Mouse (Mus musculus) hindbrain, postnatal 0 days (tissue): ENCODE results near the gene Lamp5. TPM values are rescaled to one million over a fixed set of nuclear protein-coding genes. Genes with fewer than 3 reads are reported as not detected.

Experiments
- ATAC-seq: fragments of 200-750 bp; cut with Nextera tagmentation; 2 replicates; pipeline ENCODE4 v1.8.0; 2017; ENCODE audit warnings: mild to moderate bottlenecking, moderate TSS enrichment, moderate library complexity
- DNase-seq: peaks from one replicate; pipeline ENCODE4 v3.0.0-alpha.2; 2015; ENCODE audit warnings: low spot score
- H3K27ac ChIP-seq: fragments of 300-500 bp; sonication (generic); 2 replicates; pipeline ENCODE4 v1.5.1; 2014; ENCODE audit warnings: mild to moderate bottlenecking
- H3K27me3 ChIP-seq: fragments of 300-500 bp; sonication (generic); 2 replicates; pipeline ENCODE4 v1.6.1; 2014; ENCODE audit warnings: low read length, mixed read lengths; ENCODE audit not compliant: insufficient read depth
- H3K36me3 ChIP-seq: fragments of 300-500 bp; sonication (generic); 2 replicates; pipeline ENCODE4 v1.6.1; 2014; ENCODE audit warnings: low read length, mixed read lengths; ENCODE audit not compliant: insufficient read depth
- H3K4me1 ChIP-seq: fragments of 300-500 bp; sonication (generic); 2 replicates; pipeline ENCODE4 v1.6.1; 2014; ENCODE audit warnings: antibody characterized with exemption, low read length, mixed read lengths; ENCODE audit not compliant: insufficient read depth
- H3K4me2 ChIP-seq: fragments of 300-500 bp; sonication (generic); 2 replicates; pipeline ENCODE4 v1.6.1; 2014; ENCODE audit warnings: low read depth, mild to moderate bottlenecking, low read length, moderate library complexity, mixed read lengths
- H3K4me3 ChIP-seq: fragments of 300-500 bp; sonication (generic); 2 replicates; pipeline ENCODE4 v1.5.1; 2014; ENCODE audit warnings: low read length
- H3K9ac ChIP-seq: fragments of 300-500 bp; sonication (generic); replicated peaks from 2 replicates; pipeline ENCODE4 v1.6.1; 2014; ENCODE audit warnings: mild to moderate bottlenecking, low read length, moderate library complexity, mixed read lengths
- H3K9me3 ChIP-seq: fragments of 300-500 bp; sonication (generic); 2 replicates; pipeline ENCODE4 v1.6.1; 2016; ENCODE audit warnings: low read length, mixed read lengths
- CTCF ChIP-seq: IDR thresholded peaks from 2 replicates; pipeline ENCODE4 v1.5.1; 2016; ENCODE audit warnings: antibody characterized with exemption, control low read depth, low read depth
- WGBS: fragments of 180-500 bp; shearing (Covaris S2); extraction: QIAGEN DNeasy Blood & Tissue Kit; methylation state at CpG from one replicate; pipeline ENCODE4 v1.1.7; 2014; 5-methylcytosine and 5-hydroxymethylcytosine counted together
- polyA plus RNA-seq: library from polyadenylated mRNA; unstranded; fragments of >200 nt; fragmentation: Nextera tagmentation; extraction: Ambion mirVana; gene quantifications from 2 replicates; pipeline ENCODE4 v1.2.1, GENCODE M21; 2015
- total RNA-seq: library from RNA; depleted of rRNA; stranded (reverse); fragments of >200 nt; gene quantifications from 2 replicates; pipeline ENCODE4 v1.2.3, GENCODE M21; 2014; rRNA removed

The Lamp5 gene
- total RNA-seq (43.4 and 56.4 TPM in 2 replicates), polyA plus RNA-seq (143 and 145 TPM in 2 replicates)

DNA sequence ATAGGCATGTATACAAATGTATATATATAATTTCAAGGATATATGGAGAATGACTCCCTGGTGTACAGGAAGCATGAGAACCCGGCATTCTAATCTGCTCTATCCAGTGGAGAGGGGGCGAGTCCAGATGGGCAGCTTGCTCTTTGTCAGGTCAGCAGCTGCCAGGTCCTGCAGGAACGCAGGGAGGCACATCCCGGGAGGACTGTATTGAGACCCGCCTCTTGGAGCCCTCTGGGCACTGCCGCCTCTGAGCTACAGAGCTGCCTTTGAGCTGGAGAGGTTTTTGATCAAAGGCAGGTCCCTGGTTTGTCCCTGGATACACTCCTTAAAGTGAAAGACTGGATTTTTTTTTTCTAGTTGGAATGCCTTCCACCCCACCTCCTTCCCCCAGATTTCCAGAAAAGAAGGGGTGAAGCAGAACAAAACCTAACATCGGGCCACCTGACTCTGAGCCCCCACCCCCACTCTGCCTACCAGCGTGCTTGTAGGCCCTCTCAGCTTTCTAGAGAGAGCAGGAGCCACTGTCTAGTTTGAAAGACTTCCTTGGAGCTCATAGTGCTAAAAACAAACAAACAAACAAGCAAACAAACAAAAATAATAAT is at the start of gene Lamp5:
TSS of gene Lamp5 (plus strand) at position 552 of the 602 bp plus-strand sequence.
- WGBS, result 5% methylated on average over 8 of the region's 8 CpGs
- peak within 1 kb of the TSS; percentile 45; the same call in 1 of the 2 replicates for H3K9ac ChIP-seq
- TF ChIP-seq CTCF, result no peak
- ATAC-seq, result peak; percentile 68
- no peaks in the 10 kb centered on the region for H3K9me3 ChIP-seq
- no peaks in the 10 kb centered on the region for H3K36me3 ChIP-seq
- DNase-seq, result peak; percentile 45
- H3K4me2 ChIP-seq, result peak within 1 kb of the TSS; percentile 59
- peaks cover 7% of the 10 kb centered on the region; the same call in 1 of the 2 replicates for H3K4me1 ChIP-seq
- H3K27me3 ChIP-seq, result no peaks in the 10 kb centered on the region
- peak within 1 kb of the TSS; percentile 31 for H3K4me3 ChIP-seq
- peak within 1 kb of the TSS; percentile 69 for H3K27ac ChIP-seq

DNA sequence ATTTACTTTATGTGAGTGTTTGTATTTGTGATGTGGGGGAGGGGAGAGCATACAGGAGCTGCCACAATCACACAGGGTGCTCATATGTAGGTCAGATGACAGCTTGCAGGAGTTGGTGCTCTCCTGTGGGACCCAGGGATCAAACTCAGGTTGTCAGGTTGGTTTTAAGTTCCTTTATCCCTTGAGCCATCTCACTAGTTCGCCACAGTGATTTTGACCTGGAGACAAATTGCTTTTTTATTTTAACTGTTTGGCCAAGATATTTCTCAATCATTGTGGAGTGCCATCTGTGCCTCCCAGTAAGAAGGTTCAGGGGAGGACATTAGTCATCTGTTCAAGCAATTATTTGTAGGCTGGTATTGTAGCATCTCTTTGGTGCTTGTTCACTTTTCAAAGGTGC is 48.2 kb upstream of the Lamp5 start:
- ATAC-seq, result no peak
- WGBS, result 72% methylated on average over 1 of the region's 1 CpGs
- no peak for TF ChIP-seq CTCF
- Histone ChIP-seq H3K27me3 (no peaks in the 10 kb centered on the region), H3K9ac (no peak overlapping the region), H3K27ac (no peak overlapping the region), H3K4me1 (no peaks in the 10 kb centered on the region), H3K36me3 (peaks cover 8% of the 10 kb centered on the region; the same call in 1 of the 2 replicates), H3K4me3 (no peak overlapping the region), H3K4me2 (no peak overlapping the region), H3K9me3 (no peaks in the 10 kb centered on the region)
- DNase-seq, result no peak

DNA sequence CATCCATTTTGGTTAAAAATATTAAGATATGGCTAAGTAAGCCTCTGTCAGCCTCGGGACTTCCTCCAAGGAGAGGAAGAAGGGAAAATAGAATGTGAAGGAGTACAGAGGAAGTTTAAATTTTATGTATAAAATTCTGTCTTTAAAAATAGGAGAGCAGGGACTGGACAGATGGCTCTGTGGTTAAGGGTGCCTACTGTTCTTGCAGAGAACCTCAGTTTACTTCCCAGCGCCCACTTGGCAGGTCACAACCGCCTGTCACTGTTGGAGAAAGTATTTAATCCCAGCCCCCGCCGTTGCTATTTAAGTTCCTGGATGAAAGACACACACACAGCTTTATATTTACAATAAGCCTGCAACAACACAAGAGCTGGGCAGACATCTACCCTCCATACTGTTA is 45.8 kb upstream of the Lamp5 start:
- H3K9me3 ChIP-seq, result no peaks in the 10 kb centered on the region
- H3K27me3 ChIP-seq, result no peaks in the 10 kb centered on the region
- H3K4me3 ChIP-seq, result no peak overlapping the region
- DNase-seq (no peak), ATAC-seq (no peak)
- no peak for TF ChIP-seq CTCF
- H3K4me2 ChIP-seq, result no peak overlapping the region
- peaks cover 8% of the 10 kb centered on the region; the same call in 1 of the 2 replicates for H3K36me3 ChIP-seq
- no peak overlapping the region for H3K27ac ChIP-seq
- H3K4me1 ChIP-seq, result no peaks in the 10 kb centered on the region
- no peak overlapping the region for H3K9ac ChIP-seq
- WGBS, result 91% methylated on average over 5 of the region's 5 CpGs

DNA sequence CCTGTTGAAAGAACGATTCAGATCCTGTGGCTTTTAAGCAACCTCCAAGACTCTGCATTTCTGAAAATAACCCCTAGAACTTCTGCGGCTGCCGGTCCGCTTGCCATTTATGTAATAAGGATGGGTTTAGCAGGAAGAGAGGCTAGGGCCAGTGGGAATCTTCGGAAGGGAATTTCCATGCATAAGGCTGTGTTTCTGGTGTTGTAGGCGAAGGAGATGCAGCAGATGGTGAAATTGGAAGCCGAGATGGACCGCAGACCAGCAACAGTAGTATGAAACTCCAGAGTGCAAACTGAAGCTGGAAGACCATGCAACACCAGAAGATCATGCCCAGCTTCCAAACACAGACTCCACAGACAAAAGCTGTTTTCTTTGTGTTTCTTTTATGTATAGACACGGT is 39.3 kb upstream of the Lamp5 start:
- Histone ChIP-seq H3K36me3 (0 out of 2 replicates have a peak, but pooled peaks cover 4% of the 10 kb centered on the region), H3K4me3 (no peak overlapping the region), H3K27me3 (no peaks in the 10 kb centered on the region), H3K4me2 (no peak overlapping the region), H3K9ac (no peak overlapping the region), H3K9me3 (no peaks in the 10 kb centered on the region), H3K4me1 (no peaks in the 10 kb centered on the region), H3K27ac (no peak overlapping the region)
- ATAC-seq (no peak), DNase-seq (no peak)
- TF ChIP-seq CTCF, result no peak
- 95% methylated on average over 9 of the region's 9 CpGs for WGBS

DNA sequence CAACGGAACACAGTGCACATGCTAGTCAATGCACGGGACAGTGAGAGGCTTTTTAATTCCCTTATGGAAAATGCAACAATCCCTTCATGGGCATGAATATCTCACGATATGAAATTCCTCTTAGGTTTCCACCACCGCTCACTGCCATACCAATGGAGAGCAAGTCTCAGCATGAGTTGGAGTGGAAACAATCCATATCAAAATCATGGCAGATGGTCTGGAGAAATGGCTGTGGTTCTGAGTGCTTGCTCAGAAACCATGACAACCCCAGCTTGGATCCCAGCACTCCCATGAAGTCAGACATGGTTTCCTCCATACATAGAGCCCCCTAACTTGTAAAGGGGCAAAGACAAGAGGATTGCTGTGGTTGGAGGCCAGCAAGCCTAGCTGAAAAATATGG is 3.6 kb upstream of the Lamp5 start:
- Histone ChIP-seq H3K27ac (no peak overlapping the region), H3K9me3 (no peaks in the 10 kb centered on the region), H3K4me3 (no peak overlapping the region), H3K36me3 (no peaks in the 10 kb centered on the region), H3K27me3 (no peaks in the 10 kb centered on the region), H3K4me2 (no peak overlapping the region), H3K9ac (no peak overlapping the region), H3K4me1 (peaks cover 7% of the 10 kb centered on the region; the same call in 1 of the 2 replicates)
- 61% methylated on average over 4 of the region's 4 CpGs for WGBS
- no peak for TF ChIP-seq CTCF
- DNase-seq (peak; percentile 41), ATAC-seq (peak; percentile 30; the same call in 1 of the 2 replicates)

DNA sequence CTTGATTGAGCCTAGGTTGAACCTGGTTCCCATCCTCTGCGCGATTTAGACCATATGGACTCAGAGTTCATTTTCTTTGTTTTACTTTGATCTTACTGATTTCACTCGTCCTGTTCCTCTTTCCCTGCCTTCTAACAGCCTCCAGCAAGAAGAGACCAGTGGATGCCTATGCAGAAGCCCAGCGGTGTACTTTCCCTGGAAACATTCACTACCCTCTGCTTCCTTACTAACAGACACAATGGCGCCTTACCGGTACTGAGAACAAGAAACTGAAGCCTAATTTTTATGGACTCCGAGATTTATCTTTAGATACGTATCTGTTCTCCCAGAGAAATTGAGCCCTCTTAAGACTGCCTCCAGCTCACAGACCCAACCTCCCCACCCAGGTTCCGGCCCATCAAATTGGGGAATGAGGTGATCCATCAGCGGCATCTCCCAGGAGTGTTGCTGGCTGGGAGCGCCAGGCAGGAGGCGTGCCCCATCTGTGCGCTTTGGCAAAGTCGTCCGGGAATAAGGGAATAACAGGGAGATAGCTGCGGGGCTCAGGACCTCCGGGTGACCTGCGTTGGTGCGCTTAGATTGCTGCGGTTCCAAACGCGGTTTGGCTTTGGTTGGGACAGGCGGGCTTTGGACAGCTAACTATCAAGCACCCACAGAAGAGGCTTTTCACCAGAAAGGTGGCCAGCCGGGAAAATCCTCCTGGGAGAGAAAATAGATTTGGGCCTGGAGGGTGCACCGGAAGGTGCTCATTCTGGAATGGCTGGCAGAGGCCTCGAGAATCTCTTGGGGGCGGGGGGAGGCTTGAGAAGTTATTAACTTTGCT is 1.0 kb upstream of the Lamp5 start:
- 15% methylated on average over 27 of the region's 27 CpGs for WGBS
- DNase-seq, result peak; percentile 52
- Histone ChIP-seq H3K4me1 (peaks cover 7% of the 10 kb centered on the region; the same call in 1 of the 2 replicates), H3K36me3 (no peaks in the 10 kb centered on the region), H3K4me2 (peak overlapping the region; percentile 59), H3K27me3 (no peaks in the 10 kb centered on the region), H3K9ac (peak overlapping the region; percentile 45; the same call in 1 of the 2 replicates), H3K9me3 (no peaks in the 10 kb centered on the region), H3K4me3 (peak overlapping the region; percentile 31), H3K27ac (peak overlapping the region; percentile 69)
- no peak for TF ChIP-seq CTCF
- peak; percentile 82 for ATAC-seq
